Mouse (Mus musculus) lung, adult 18-20 months (tissue): ENCODE results near the gene Apoa4.

Experiments
- DNase-seq, 2 experiments: peaks; one replicate each; pipeline ENCODE4 v3.0.0; 2022; ENCODE audit warnings: mixed read lengths in 2 of 2

Gene Apoa4

DNA sequence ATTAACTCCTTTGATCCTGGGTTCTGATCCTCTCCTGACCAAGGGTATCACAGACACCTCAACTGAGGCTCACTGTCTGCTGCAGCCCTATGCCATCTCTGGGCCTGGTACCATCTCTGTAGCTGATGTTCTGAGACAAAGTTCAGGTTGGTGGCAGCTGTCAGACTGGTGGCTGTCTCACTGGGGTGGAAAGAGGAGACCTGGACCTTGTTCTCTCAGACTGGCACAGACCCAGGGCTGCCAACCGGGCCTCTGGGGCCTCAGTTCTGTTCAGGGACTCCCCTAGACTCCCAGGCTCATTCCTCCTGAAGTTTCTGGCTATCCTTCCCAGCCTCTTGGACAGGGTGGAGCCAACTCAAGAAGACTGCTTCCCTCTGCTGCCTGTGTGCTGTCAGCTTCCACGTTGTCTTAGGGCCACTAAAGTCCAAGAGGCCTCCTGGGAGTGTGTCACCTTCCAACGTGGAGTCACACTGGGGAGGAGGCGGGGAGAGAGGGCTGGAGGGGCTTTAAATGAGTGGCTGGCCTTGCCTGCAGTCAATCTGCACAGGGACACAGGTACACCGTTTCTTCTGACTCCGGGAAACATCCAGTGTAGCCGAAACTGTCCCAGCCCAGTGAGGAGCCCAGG, at the start of gene Apoa4:
Gene Apoa4 (plus strand): TSS at position 171 of the 628 bp plus-strand sequence.
- DNase-seq: no peak

DNA sequence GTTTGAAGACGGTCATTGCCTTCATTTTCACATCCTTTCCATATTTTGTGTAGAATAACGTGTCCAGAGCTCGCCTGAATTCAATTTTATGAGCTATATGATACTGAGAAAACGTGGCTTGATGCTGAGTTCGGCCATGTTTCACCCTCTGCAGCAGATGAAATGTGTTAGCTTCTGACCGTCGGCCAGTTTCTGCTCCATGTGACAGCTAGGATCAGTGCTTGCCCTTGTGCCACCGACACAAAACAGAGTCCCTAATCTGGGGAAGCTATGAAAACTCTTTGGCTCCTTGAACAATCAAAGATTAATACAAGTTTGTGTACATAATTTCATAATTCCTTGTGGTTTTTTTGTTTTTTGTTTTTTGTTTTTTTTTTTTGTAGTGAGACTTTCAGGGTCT, 49.3 kb upstream of the Apoa4 start:
- no peak for DNase-seq

DNA sequence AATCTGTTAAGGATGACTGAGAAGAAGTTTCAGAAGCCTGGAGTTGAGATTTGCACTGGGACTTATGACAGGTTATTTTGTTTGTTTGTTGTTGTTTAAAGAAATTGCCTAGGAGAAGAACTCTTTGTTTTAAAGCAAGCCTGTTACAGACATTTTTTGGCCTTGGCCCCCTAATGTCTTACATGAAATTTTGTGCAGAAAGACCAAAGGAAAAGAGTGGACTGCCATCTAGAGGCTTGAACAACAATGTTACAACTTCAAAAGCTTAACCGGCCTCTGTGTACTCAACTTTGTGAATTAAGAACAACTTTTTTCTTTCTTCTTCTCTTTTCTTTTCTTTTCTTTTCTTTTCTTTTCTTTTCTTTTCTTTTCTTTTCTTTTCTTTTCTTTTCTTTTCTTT, 48.9 kb upstream of the Apoa4 start:
- DNase-seq: no peak

DNA sequence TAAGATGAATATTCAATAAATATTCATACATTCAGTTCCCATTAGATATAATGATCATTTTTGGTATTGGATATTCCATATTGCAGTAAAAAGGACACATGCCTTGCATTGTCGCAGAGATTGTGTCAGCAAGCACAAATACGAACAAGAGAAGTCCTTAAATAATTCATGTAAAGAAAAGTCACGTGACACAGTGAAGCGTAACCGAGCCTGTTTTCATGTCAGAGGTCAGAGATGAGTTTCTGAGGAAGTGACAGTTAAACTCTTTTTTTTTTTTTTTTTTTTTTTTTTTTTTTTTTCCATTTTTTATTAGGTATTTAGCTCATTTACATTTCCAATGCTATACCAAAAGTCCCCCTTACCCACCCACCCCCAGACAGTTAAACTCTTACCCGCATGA, 47.9 kb upstream of the Apoa4 start:
- no peak for DNase-seq

DNA sequence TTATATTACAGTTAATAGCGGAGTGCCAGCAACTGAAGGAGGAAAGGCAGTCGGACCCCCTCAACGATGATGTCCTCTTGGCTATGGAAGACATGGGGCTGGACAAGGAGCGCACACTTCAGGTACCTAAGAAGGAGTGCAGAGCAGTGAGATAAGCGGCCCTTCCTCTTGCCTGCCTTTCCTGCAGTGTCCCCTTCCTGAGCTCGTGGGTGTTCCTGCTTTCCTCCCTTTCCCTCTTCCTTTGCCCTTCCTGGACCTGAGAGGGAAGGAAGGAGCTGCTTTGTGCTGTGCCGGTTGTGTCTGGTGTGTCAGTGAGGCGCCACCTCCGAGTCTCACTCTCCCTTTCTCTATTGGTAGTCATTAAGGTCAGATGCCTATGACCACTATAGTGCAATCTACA, 45.7 kb upstream of the Apoa4 start:
- DNase-seq: no peak

DNA sequence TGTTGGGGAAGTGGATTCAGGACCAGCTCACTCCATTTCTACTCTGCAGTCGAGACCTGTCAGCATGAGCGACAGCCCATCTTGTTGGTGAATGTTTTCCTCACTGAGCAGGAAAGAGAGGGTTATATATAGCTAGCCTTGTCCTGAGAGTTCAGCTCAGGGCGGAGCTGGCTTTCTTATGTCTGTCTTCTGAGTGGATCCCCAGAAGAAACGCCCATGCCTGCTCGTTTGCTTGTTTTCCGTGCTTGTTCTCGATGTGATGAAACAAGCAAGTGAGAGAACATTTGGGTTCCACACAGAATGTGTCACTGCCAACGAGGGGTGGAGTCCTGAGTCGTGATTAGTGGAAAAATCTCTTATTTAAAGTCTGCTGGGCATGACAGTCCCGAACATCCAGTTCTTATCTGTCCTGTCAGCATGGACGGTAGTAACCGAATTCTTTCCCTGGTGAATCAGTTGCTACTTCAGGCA, 43.8 kb upstream of the Apoa4 start:
- peak; percentile 54 to 75 for DNase-seq

DNA sequence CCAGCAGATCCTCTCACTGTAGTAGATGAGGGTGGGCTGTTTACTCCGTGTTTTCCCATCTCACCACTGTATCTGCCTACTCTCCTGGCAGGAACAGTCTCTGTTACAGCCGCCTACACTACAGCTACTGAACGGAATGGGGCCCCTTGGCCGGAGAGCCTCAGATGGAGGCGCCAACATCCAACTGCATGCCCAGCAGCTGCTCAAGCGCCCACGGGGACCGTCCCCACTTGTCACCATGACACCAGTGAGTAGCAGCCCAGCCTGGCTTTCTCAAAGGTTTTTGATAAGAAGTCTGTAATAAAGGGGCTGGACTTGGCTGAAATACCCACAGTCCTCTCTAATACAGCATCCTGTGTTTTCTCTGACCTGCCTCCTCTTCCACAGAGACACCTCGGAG, 42.0 kb upstream of the Apoa4 start:
- DNase-seq: no peak

DNA sequence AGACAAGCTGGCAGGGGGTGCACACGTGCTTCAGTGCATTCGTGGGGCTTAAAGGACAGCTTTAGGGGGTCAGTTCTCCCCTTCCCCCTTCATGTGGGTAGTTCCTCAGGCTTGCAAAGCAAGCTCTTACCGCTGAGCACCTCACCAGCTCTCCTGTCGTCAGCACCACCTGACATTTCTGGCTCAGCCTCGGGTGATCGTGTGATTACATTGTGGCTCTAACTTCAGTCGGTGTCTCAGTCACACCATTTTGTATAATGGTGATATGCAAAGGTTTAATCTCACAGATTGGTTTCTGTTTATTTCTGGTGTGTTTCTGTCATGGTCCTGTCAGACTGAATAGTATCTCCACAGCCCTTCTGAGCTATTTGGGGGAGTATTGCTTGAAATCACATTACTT, 41.6 kb upstream of the Apoa4 start:
- DNase-seq: no peak

DNA sequence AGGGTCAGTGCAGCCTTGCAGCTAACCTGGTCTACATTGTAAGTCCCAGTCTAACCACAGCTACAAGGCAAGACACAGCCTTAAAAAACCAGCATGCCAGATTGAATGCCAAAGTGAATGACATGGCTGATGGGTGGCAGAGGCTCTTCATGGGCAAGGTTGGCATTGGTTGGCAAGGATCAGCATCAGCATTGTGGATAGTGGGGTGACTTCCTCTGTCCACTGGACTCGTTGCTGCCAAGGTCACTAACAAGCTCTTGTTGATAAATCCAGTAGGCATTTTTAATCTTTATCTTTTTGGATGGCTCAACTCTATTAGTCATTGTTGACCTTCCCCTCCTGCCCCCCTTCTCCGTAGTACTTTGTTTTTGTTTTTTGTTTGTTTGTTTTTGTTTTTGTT, 40.9 kb upstream of the Apoa4 start:
- no peak for DNase-seq

DNA sequence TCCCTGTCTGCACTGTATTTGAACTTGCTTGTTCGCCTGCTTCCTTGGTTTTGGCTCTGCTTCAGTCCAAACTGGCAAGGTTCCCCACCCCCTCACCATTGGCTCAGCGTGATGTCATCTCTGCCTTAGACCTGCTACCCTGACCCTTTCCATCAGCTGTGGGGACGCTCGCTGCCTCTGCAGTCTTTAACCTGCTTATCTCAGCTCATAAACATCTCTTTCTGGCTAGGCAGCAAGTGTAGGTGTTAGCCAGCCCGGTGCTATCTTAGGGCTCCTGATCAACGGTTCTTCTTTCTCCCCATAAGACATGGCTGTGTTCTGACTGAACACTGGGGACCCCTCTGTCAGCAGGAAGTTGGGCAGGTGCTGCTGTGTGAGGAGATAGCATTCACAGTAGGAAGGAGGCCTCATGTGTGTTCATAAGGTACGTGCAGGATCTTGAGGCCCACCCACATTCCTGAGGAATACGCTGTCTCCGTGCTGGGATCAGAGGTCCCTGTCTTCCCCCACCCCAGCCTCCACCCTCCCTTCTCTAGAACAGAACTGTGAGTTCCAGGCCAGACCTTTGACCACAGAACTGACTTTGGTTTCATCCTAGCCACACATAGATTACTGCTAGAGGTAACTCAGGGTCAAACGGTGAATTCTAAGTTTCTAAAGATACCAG, 33.5 kb upstream of the Apoa4 start:
- DNase-seq: peak; percentile 20 to 42

DNA sequence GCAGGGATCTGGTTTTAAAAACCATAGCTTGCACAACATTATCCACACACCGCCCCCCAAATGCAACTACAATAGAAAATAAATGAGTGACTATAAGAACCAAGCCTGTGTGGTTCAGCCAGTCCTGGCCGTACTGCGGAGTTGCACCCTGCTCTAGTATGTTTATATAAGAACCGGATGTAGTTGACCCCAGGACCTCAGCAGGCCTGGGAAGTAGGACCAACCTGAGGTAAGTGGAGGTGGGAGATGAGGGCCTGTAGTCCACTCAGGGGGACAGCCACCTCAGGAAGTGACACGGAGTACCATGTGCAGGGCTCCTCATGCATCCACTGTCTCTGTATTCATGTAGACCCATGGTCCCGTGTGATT, 33.0 kb upstream of the Apoa4 start:
- no peak for DNase-seq

DNA sequence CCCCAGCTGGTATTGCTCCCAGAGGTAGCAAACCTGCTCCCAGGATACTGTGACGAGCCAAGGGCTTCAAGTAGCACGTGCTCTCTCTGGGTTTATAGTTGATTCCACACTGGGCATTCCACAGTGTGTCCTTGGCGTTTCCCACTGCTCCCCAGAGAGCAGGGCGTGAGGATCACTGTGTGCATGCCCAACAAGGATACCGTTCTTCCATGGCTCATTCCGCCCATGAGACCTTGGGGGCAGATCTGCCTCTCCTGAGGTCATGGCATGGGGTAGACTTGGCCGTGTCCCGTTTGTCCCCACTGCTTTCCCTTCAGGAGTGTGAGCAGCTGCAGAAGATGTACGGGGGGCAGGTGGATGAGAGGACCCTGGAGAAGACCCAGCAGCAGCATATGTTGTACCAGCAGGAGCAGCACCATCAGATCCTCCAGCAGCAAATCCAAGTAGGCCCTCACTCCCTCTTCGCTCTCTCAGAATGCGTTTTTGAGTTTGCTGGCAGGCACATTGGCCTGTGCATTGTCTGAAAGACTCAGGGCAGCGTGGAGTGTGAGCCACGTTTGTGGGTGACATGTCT, 32.0 kb upstream of the Apoa4 start:
- no peak for DNase-seq

DNA sequence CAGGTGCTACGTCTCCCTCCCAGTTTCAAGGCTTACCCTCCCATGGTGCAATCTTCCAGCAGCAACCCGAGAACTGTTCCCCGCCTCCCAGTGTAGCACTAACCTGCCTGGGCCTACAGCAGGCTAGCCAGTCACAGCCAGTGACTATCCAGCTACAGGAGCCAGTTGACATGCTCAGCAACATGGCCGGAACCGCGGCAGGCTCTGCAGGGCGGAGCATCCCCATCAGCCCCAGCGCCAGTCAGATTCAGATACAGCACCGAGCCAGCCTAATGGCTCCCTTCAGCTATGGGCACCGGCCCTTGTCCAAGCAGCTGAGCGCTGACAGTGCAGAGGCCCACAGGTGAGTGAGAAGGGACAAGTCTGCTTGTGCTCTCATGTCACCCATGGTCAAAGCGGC, 30.0 kb upstream of the Apoa4 start:
- DNase-seq: no peak

DNA sequence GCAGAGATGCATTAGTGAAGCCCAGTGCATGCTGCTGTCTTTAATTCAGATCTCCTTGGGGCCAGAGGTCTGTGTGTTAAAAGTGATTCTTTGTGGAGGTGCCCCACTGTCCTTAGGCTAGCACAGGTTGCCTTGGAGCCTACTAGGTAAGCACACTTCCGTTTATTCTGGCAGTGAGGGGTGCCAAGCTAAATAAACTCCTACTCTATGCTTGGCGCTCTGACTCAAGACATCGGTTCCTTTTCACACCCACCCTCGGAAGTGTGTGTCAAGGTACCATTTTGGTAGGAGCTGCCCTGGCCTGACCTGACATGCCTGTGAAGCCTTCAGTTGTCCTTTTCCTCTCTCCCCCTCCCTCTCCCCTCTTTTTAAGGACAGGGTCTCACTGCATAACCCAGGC, 26.2 kb upstream of the Apoa4 start:
- DNase-seq: peak in 1 of 2 experiments; percentile 29

DNA sequence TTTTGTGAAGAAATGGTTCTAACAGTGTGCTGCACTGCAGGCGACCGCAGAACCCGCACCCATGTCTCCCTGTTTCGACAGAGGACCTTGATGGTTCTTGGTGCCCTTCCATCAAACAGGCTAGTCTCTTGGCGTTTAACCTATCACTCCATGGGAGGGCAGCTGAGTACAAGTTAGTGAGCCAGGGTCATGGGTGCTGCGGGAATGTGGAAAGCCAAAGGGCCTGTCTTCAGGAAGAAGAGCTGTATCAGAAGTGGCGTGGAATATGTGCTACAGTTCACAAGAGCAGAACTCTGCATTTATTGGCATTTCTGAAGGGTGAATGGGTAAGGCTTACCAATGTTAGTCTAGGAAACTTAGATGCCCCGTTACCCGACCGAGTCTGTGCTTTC, 25.6 kb upstream of the Apoa4 start:
- no peak for DNase-seq

DNA sequence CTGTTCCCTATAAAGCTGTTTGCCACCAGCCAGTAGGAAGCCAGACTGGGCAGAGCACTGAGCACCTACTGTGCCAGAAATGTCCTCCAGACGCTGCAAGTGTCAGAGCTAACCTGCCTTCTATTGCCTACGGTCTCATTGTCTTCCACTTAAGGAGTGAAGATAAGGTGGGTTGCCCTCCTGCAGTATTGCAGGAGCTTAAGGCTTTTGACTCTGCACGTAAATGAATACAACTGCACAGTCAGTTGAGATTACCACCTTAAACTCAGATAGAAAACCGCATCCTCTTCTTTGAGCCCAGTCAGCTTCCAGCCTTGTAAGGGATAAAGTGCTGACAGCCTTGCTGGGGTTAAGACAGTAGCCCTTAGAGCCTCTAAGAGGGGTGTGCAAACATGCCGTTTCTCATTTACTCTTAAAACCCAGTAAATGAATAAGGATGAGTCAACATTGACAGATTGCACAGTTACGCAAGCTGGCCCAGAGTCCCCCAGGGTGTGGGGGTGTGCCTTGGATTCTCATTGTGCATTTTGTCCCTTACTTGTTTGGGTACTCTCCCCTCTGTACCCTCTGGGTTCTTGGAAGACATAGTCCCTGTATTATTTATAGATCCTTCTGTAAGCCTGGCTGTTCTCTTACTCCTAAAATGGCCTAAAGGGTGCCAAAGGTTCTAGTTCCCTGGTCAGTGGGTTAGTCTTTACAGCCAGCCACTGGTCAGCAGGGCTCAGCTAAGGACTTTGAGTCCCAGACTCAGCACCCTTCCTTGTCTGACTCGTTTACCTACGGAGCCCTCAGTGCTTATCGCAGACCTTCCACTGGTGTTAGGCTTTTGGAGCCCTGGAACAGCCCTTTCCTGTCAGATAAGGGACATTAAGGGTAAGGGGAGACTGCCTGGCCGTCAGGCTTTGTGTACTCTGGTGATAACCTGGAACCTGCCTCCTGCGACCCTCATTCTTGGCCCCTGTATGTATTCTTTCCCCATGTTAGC, 24.9 kb upstream of the Apoa4 start:
- peak; percentile 31 to 53 for DNase-seq

DNA sequence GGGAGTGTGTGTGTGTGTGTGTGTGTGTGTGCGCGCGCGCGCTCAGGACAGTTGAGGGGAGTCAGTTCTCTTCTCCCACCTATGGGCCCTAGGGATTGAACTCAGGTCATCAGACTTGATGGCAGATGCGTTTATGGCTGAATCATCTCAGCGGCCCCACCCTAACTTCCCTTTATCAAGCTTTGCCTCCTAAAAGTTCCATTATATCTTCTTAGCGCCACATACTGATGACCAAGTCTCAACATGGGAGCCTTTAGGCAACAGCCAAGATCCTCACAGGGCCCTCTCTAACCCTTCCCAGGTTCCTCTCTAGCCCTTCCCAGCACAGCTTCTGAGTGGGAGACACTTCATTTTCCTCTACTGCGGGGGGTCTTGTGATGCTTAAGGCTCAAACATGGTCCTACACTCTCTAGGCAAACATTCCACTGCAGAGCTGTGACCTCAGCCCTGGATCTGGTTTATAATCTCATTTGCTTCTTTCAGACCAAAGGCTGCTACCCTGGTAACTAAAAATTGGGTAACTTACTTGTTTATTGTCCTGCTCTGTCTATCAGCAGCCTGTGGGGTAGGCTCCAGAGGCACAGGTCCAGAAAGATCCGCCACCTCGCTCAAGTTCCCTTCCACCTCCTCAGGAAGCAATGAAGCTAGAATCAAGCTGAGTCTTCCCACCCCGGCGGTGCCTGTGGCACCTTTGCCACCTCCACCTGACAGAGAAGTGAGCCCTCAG, 23.6 kb upstream of the Apoa4 start:
- no peak for DNase-seq

DNA sequence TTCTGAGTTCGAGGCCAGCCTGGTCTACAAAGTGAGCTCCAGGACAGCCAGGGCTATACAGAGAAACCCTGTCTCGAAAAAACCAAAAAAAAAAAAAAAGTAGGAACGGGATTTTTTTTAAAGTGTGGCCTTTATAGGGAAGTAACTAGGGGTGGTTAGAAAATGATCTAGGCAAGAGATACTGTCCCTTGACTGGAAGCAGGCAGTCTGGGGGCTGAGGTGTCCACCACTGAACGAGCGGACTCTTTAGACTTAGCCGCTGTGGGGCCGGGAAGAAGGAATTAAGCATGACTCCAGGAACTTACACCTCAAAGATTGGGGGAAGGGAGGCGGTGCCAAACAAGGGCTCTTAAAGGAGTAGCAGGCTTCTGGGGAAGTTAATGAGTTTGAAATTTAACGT, 22.3 kb upstream of the Apoa4 start:
- no peak for DNase-seq

DNA sequence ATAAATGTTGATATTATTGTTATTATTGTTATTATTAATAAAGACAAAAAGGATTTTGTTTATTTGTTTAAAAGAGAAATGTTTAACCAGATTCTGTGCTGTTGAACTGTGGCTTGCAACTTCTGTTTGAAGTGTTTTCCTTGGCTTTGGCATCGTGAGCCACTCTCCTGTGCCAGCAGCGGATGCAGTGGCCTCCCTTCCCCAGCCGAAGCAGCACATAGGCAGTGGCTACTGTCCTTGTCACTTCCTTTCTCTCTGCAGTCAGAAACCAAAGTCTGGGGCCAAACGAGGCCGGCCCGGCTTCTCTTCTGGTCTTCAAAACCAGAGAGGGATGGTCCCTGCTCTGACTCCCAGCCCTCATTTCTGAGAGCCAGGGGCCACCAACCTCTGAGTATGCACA, 17.4 kb upstream of the Apoa4 start:
- DNase-seq: peak; percentile 22 to 25

DNA sequence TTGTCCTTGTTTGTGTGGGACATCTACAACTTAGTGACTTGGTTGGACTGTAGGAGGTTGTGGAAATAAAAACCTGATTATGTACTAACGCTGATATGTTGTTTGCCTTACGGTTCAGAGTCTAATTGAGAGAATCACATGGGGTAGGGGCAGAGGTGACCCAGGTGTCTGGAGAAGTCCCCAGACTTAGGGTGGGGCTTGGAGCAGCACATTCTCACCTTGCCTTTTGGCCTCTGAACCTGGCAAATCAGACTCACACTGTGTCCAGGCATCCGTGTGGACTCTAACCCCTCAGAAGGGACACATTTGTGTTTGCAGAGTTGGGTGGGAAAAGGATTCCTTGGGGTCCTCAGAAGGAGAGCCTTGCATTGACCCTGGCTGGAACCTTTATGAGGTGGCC, 16.4 kb upstream of the Apoa4 start:
- DNase-seq: no peak

DNA sequence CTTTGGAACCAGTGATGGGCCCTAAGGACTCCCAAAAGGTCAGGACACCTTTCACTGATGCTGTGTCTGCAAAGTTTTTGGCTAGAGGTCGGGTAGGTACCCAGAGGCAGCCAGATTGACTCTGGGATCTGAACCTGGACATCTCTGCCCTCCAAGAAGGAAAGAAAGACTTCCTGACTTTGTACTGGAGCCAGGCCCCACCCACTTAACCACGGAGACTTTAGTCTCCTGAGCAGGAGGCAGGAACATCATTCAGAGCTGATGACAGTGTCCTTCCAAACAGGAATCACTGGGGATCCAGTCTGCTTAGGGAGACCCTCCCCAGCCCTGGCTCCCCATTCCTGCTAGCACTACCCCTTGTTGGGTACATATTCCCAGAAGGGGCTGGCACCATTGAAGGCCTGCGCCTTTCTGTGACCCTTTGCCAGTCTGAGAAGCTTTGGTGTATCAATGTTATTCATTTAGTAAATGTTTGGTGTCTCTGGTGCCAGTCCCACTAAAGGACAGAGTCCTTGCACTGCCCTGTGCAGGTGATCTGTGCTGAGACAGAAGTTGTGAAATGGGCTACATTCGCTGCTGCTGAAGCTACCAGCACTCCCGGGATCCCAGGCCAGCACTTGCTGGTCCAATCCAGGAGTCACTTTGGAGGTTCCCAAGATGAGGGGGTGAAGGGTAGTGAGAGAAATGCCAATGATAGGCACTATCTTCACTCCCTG, 15.4 kb upstream of the Apoa4 start:
- no peak for DNase-seq

DNA sequence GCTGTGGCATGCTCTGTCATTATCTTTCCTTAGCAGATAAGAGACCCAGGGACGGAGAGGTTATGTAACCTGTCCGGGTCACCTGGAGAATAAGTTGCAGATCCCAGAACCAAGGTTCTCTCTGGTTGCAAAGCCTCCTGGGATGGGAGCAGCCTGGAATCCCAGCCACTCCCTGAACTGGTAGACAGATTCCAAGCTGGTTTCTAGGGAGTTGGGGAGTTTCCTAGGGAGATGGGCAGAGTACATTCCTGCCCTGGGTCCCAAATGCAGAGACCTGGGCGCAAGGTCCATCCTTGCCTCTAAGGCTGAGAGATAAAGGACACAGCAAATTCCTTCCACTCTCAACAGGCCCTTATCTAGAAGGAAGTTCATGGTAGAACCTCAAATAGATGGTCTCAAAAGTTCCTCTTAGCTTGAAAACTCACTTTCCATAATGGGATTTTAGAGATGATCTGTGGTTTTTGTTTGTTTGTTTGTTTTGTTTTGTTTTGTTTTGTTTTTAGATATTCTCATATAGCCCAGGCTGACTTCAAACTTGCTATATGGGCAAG, 13.4 kb upstream of the Apoa4 start:
- no peak for DNase-seq
